Mouse (Mus musculus) 3134 (cell line): ENCODE measurements around the gene Runx3.
A peak's percentile ranks its signal among the peaks of the same experiment; 100 is the strongest.

Experiments
- DNase-seq: peaks from one replicate; pipeline ENCODE4 v3.0.0-alpha.2; 2011; ENCODE audit warnings: low spot score; ENCODE audit not compliant: insufficient read length; ENCODE audit errors: extremely low read depth

The Runx3 gene

DNA sequence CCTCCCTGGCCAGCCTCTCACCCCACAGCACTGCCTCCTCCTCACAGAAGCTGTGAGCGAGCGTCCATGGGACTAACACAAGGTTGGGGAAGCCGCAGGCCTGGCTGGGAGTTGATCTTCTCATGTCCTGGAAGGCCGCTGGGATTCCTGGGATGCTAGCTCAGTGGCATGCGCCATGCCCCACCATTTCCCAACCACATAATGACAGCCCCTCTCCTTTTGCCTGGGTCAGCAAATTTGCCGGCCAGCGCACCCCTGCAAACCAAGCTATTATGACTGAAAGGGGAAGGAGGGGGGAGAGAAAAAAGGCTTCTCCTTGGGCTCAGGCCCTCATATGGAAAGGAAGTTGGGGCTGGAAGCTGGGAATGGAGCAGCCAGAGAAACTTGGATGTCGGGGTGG is 6.8 kb upstream of the Runx3 start:
- DNase-seq = no peak

DNA sequence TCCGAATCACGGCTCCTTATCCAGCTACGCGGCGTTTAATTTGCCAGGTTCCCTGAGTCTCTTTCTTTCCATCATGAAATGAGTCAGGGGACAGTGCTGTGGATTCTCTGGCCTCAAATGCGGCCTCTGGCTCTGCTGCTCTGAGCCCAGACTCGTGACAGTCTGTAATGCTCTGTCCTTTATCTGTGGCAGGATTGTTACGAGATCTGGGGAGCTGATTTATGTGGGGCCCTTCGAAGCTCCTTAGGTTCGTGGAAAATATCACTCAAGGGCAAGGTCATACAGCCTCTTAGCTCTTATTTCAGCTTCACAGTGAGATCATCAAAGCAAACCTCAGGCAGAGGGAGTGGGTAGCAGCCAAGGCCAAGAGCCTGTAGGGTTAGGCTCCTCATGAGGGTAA is 6.2 kb upstream of the Runx3 start:
- DNase-seq = no peak

DNA sequence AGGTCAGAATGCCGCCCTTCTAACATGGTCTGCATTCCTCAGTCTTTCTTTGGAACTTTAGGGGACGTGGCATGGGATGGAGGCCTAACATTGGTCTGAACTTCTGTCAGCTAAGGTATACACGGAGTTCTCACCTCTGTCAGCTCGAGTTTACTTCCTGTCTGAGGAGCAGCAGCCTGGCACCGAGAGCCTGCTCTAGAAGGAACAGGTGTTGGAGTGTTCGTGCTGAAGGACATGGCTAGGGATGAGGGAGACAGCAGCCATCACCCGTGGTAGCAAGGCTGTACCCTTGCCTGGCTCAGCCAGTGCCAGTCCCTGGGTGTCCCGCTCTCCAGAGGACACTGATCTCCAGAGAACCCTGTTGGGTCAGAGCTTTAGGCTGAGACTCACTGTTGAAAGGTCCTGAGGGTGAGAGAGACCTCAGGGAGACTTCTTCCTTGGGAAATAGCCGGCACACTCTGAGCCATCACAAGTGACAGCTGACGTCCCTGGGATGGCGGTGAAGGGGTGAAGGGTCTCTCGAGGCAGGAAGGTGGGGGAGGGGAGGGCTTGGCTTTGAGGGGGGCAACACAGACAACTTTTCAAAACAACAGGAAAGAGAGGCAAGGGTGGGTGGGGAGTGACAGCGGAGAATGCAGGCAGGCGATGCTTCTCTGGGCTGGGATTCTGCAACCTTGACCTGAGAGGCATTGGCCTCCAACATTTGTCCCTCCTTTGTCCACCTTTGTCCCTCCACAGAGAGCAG is 4.9 kb upstream of the Runx3 start:
- no peak for DNase-seq

DNA sequence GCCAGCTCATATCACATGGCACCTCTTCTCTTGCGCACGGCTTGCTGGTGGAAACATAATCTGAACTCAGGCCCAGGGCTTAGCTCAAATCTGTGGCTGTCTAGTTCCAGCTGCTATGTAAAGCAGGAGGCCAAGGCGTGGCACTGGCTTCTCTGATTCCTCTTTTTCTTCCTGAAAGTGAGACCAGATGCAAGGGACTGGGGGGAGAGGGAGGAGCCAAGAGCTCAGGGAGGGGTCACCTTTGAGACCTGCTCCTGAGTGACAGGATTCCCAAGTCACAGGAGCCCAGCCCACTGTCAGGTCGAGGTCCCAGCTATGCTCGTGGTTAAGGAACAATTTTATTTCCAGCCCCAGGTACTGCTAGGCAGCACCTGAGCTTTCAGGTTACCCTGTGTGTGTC is 4.1 kb upstream of the Runx3 start:
- DNase-seq = no peak

DNA sequence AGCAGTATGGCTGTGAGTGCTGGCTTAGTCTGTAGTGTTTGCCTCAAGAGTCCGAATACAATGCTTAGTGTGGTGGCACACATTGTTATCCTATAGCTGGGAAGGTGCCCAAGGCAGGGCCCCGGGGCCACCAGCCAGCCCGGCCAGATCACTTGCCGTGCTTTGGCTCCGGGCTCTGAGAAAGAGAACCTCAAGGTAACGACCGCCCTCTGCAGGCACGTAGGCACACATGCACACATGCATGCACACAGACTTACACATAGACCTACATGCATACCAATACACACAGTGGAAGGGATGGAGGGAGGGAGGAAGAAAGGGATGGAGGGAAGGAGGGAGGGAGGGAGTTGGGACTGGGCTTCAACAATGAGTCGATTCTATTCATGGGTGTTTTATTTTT is 2.6 kb upstream of the Runx3 start:
- DNase-seq = no peak

DNA sequence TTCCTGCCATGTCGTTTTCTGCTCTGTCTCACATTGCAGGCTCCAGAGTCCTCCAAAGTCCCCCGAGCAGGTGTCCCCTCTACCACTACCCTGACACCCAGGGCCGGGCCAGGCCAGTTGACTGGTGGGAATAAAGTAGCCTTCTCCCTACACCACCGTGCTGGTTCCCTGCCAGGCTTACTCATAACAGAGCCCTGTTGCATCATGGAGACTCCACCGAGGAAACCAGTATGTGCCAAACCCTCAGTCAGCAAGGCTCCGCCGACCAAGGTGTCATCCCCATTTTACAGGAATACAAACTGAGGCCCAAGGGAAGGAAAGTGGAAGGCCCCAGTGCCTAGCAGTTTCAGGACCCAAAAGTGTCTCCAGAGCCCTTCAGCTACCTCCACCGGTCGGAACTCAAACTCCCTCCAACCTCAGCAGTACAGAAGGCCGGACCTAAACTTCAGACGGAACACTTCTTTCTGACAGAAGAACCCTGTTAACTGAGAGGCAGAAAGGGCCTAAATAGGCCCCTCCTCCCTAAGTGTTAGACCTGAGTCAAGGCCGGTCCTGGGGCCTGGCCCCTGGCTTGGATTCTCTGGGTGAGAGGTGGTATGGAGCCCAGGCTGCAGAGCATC is 1.5 kb upstream of the Runx3 start:
- DNase-seq = peak; percentile 63

DNA sequence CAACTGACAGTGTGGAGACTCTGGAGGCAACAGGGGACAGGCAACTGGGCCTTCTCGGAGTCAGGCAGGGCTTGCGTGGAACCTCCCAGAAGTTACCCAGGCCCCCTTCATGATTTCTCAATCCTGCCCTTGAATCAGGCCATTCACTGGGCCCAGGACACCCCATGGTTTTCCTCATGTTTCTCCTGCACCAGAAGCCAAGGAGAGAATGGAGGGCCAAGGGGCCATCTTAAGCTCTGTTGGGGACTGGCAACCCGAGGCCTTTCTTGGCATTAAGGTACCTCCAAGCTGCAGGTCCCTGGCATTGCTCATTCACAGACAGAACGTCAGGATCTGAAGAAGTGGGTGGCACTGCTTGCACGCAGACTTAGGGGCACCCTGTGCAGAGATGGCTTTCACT is 3.3 kb downstream of the Runx3 start:
- no peak for DNase-seq

DNA sequence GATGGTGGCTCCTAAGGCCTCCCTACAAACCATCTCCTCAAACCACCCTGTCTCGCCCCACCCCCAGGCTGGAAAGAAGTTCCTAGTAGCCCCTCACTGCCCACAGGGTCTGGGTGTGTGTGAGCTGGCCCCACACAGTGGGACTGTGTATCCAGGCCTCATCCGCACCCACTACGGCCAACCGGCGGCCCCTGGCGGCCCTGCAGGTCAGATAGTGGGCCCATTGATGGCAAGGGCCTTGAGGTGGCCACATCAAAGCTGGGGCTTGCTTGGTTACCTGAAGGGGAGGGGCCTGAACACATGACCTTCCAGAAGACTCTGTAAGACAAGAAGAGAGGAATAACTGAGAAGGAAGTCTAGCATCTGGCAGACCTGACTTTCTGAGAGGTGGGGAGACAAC is 4.3 kb downstream of the Runx3 start:
- DNase-seq = no peak

DNA sequence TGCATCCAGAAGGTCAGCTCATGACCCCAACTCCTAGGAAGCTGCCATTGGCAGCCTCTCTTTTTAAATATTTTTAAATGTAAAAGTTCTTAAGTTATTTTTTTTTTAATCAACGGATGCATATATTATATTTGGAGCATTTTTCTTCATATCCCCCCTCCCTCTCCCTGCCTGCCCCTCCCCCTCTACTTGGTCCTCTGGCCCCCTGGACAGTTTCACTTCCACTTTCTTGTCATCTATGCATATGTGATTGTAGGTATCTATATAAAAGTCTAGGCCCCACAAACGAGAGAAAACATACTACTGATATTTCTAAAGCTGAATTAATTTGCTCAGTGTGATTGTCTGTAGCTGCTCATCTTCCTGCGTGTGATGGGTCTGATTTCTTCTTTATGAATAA is 4.7 kb downstream of the Runx3 start:
- no peak for DNase-seq

DNA sequence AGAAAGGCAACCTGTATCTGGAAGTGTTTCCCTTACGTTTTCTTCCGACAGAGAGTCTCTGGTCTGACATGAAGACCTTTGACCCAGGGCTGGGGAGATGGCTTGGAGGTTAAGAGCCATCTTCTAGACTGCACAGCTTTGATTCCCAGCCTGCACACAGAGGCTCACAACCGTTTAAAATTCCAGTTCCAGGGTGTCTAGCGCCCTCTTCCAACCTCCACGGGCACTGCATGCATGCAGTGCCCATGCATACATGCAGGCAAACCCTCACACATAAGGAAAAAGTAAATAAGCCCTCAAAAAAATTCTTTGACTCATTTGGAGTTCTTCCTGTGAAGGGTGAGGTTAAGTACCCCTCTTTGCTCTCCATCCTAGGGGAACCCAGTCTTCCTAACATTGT is 5.9 kb downstream of the Runx3 start:
- DNase-seq = no peak

DNA sequence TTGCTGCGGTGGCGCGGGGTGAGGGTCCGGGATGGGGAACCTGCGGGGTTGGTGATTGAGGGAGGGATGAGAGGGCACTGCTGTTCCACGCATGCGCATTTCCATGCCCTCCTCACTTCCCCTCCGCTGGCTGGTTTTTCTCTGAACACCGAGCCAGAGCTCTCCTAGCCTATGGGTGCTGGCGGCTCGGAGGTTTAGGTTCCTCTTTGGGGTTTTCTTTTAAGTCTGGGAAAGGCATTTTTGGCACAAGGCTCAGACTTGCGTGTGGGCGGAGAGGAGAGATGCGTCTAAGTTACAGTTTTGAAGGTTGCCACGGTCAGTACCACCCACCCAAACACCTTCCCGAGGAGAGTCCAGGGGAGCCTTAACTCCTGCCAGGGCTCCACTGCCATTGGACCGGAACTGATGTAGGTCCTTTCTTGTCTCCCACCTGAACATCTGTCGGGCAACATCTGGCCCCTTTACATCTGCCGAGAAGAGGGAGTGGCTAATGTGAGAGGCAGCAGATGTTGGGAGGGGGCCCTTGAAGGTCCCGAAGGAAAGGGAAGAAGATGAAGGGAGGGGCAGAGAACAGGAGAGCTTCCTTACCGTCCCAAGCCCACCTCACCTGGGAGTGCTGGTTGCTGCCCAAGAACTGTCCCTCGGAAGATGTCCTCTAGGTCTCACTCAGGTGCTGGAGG is 8.5 kb downstream of the Runx3 start:
- DNase-seq = no peak

DNA sequence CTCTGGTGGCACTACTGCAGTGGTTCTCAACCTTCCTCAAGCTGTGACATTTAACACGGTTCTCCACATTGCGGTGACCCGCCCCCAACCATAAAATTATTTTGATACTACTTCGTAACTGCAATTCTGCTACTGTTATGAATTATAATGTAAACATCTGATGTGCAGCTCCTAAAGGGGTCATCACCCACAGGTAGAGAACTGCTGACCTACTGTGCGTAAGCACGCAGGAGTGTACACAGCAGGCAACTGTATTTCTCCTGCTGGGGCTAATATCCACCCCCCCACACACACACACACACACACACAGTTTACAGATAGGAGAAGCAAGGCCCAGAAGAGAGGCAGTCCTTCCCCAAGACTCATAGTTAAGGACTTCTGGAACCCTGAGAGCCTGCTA is 9.7 kb downstream of the Runx3 start:
- no peak for DNase-seq

DNA sequence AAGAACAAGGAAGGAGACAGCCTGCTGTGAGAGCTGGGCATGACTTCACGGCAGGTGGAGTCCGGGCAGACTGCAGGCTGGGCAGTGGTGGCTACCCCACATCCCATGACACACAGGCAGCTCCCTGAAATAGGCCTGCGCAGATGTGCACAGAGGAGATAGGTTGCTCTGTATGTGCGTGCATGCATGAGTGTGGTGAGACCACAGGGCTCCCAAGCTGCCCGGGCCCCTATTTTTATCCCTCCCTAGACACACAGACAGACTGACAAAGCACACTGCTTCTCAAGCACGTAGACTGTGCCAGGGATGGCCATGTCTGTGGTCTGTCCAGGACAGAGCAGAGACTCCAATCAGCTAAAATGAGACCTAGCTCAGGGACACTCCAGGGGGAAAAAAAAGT is 10.7 kb downstream of the Runx3 start:
- DNase-seq = no peak

DNA sequence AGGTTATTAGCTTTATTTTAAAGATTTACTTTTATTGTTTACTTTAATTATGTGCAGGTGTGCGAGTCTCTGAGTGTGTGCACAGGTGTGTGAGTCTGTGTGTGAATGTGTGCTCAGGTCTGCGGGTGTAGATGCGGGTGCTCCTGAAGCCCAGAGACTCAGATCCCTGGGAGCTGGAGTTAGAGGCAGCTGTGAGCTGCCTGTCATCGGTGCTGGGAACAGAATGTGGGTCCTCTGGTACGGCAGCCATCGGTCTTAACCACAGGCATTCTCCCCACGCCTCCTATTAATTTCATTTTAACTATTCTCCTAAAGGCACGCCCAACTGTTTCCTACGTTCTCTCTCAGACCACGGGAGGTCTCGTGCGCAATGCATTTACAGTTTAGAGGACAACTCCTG is 12.3 kb downstream of the Runx3 start:
- no peak for DNase-seq

DNA sequence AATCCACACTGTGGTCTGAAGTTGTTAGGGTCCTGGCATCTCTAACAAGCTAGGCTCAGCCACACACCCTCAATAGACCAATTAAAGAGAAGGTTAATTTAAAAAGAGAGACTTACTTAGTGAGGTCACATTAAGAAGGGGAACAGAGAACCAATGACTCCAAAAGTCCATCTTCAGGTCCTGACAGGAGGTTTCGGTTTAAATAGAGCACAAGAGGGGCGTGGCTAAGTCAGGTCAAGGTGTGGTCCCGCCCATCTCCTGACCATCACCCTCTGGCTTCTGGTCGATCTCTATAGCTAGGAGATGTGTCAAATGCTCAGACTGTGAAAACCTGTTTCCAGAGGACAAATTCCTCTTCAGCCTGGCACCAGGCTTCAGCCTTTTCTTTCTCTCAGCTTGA is 13.3 kb downstream of the Runx3 start:
- DNase-seq = no peak

DNA sequence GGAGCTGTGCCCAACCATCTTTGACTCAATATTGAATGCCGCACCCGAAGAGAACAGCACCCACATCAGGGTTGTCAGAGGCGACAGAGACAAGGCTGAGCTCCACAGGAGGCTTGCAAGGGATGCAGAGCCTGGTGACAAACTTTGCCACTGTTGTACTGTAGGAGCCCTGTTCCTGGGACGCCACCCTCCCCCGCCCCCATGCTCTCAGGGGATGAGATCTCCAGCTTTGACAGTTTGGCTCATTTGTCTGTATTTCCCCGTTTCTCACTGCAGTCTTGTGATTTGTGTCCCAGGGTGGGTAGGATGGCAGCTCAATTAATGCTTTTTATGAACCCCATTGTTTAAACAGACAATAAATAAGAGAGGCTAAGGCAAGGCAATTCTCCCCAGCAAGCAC is 14.9 kb downstream of the Runx3 start:
- DNase-seq = no peak

DNA sequence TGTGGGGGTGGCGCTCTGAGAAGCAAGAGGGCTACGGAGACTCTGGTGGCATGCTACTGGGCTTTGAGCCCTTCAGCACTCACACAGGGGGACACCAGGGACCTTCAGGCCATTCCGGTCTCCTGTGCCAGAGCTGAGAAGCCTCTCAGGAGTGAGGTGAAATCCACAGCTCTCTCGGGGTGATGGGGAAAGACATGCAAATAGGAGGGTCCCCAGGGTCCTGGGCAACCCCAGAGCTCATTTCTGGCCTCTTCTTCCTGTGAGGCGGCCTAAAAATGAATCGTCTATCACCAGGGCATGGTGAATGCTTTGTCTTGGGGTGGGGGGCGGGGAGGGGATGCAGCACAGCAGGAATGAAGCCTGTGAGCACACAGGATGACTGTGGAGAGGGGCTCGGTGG is 15.8 kb downstream of the Runx3 start:
- no peak for DNase-seq

DNA sequence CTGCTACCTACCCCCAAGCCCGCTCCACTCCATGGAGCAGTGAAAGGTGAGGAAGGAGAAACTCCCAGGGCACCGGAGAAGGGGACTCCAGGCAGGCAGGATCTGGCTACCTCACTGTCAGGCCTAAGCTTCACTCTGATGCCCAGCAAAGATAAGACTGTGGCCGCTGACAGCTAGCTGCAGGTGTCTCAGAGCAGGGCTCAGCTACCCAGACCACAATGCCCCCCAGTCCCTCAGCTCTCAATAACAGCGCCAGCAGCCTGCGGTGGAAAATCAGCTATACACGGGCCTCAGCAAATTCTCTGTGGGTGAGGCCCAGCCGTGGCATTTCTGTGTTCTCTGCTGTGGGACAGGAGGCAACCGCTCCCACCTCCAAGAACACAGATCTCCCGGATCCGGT is 16.2 kb downstream of the Runx3 start:
- DNase-seq = no peak

DNA sequence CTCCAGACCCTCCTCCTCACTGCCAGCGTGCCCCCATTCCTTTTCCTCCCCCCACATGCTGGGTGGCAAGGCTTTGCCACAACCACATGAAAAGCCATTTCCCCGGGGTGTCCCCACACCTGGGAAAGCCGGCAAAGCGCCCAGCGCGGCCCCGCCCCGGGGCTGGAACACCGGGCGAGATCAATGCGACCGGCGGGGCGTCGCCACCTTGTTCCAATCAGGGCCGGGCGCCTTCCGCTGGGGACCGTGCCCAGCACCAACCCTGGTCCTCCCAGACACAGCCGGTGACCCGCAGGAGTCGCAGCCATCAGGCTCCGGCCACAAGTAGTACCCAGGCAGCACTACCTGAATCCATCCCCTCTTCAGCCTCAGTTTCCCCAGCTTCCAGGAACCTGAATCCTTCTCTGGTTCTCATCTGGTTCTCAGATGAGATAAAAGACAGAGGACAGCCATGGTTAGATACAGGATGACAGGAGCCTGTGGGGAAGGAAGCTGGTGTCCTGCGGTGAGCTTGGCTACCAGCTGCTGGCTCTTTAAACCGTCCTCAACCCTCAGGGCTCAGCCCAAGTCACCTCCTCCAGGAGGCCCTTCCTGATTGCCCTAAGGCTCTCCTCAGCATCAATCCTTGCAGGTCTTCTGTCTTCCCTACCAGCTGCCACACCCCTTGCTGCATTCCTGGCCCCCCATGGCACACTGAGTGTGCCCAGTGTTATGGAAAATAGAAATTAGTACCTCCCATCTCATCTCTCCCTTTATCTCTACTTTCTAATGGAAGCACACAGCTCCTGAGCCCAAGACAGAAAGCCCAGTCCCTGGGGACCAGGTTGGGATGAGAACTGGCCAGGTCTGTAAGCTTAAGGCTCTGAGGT is 20.4 kb downstream of the Runx3 start:
- DNase-seq = no peak

DNA sequence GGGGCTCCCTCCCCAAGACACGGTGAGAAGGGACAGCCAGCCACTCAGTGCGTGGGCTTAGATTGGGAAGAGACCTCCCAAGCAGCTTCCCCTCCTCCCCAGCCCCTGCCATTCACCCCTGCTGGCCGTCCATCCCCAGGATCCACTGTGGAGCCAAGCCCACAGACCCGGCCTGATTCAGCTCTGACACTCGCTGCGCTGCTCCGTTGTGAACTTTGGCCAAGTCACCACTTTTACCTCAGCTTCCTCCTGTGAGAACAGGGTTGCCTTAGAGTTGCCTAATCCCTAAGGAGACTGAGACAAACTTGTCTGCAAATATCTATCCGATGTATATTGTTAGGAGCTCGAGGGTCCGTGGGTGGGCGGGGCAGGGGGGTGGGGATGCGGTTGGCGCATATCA is 21.3 kb downstream of the Runx3 start:
- no peak for DNase-seq

DNA sequence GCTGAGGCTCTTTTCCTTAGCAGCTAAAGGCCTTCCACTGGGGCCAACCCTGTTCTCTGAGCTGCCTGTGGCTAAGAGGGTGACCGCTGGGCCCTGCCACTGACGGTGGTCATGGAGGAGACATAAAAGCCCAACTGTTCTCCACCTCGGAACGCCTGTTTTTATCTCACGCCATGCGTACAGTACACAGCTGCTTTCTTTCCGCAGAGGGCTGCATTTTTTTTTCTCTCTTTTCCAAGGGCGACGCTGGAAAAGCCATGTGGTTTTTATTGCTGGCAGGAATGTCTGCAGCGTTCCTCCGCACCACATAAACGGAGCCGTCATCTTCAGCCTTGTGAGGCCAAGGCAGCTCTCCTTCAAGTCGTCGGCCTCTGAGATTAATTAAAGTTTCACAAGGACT is 26.3 kb downstream of the Runx3 start:
- no peak for DNase-seq
